Comparison of ENCODE assay signal across 8 mouse cellular contexts in genomic region chr15:78531451-78531720, GRCm38 (mm10). TPM values are rescaled to one million over a fixed set of nuclear protein-coding genes. Genes with fewer than 3 reads are reported as not detected.
A peak's percentile ranks its signal among the peaks of the same experiment; 100 is the strongest.
DNase-seq lines count a peak whose midpoint lies in the region; ATAC-seq lines count a peak whose summit lies in the region.

No protein-coding gene starts in this region.

- peak overlapping the region; percentile 68 for H3K4me2 ChIP-seq in heart, embryonic 13.5 days
- peak overlapping the region; percentile 51 for H3K4me2 ChIP-seq in hindbrain, embryonic 14.5 days (replicated peaks)
- peak overlapping the region; percentile 56 for H3K4me2 ChIP-seq in midbrain, embryonic 13.5 days (replicated peaks)

- 66% methylated on average over 4 of the region's 4 CpGs for WGBS in heart, embryonic 13.5 days
- 76% methylated on average over 4 of the region's 4 CpGs for WGBS in embryonic facial prominence, embryonic 10.5 days
- WGBS in hindbrain, embryonic 14.5 days, result 75% methylated on average over 4 of the region's 4 CpGs
- WGBS in midbrain, embryonic 13.5 days, result 72% methylated on average over 4 of the region's 4 CpGs

- H3K9ac ChIP-seq in heart, embryonic 13.5 days, result peak overlapping the region; percentile 85
- peak overlapping the region; percentile 64 for H3K9ac ChIP-seq in hindbrain, embryonic 14.5 days
- H3K9ac ChIP-seq in midbrain, embryonic 13.5 days (replicated peaks), result peak overlapping the region; percentile 67

- H3K27ac ChIP-seq in heart, embryonic 13.5 days (replicated peaks), result peak overlapping the region; percentile 88
- peak overlapping the region; percentile 87 for H3K27ac ChIP-seq in embryonic facial prominence, embryonic 10.5 days (replicated peaks)
- peak overlapping the region; percentile 78 for H3K27ac ChIP-seq in hindbrain, embryonic 14.5 days
- peak overlapping the region; percentile 70; the same call in 1 of the 2 replicates for H3K27ac ChIP-seq in midbrain, embryonic 13.5 days

- H3K4me3 ChIP-seq in heart, embryonic 13.5 days, result peak overlapping the region; percentile 46
- H3K4me3 ChIP-seq in embryonic facial prominence, embryonic 10.5 days, result peak overlapping the region; percentile 58; the same call in 1 of the 2 replicates
- H3K4me3 ChIP-seq in hindbrain, embryonic 14.5 days (replicated peaks; ENCODE audit: low read length), result no peak overlapping the region
- no peak overlapping the region for H3K4me3 ChIP-seq in midbrain, embryonic 13.5 days (replicated peaks)

- H3K4me1 ChIP-seq in heart, embryonic 13.5 days, result peaks cover 48% of the 10 kb centered on the region
- peaks cover 46% of the 10 kb centered on the region for H3K4me1 ChIP-seq in embryonic facial prominence, embryonic 10.5 days
- peaks cover 26% of the 10 kb centered on the region for H3K4me1 ChIP-seq in hindbrain, embryonic 14.5 days (replicated peaks; ENCODE audit: control insufficient read depth, insufficient read depth, low read length)
- H3K4me1 ChIP-seq in midbrain, embryonic 13.5 days (replicated peaks), result peaks cover 36% of the 10 kb centered on the region

- H3K9me3 ChIP-seq in heart, embryonic 13.5 days, result no peaks in the 10 kb centered on the region
- no peaks in the 10 kb centered on the region for H3K9me3 ChIP-seq in embryonic facial prominence, embryonic 10.5 days
- H3K9me3 ChIP-seq in hindbrain, embryonic 14.5 days (ENCODE audit: control insufficient read depth, low read length), result no peaks in the 10 kb centered on the region
- H3K9me3 ChIP-seq in midbrain, embryonic 13.5 days, result no peaks in the 10 kb centered on the region

- no peaks in the 10 kb centered on the region for H3K27me3 ChIP-seq in heart, embryonic 13.5 days (replicated peaks)
- H3K27me3 ChIP-seq in embryonic facial prominence, embryonic 10.5 days (replicated peaks; ENCODE audit: low read depth, poor library complexity, severe bottlenecking), result peaks cover 31% of the 10 kb centered on the region
- no peaks in the 10 kb centered on the region for H3K27me3 ChIP-seq in hindbrain, embryonic 14.5 days (ENCODE audit: control insufficient read depth, insufficient read depth, low read length)
- H3K27me3 ChIP-seq in midbrain, embryonic 13.5 days, result peaks cover 8% of the 10 kb centered on the region; the same call in 1 of the 2 replicates

- DNase-seq in heart, postnatal 4 days, result no peak
- no peak for DNase-seq in embryonic facial prominence, embryonic 10.5 days (ENCODE audit: low spot score)
- DNase-seq in hindbrain, embryonic 14.5 days (ENCODE audit: low spot score), result no peak
- no peak for DNase-seq in frontal cortex, postnatal 36 days (ENCODE audit: low spot score in 2 of 2)
- no peak for DNase-seq in spleen, postnatal 4 days (ENCODE audit: low spot score in 2 of 2)
- DNase-seq in cerebellum, adult 11-12 months, result no peak

- ATAC-seq in heart, embryonic 13.5 days (ENCODE audit: extremely low read depth, insufficient number of reproducible peaks, low FRiP score, low TSS enrichment), result no peak
- 0 out of 2 replicates have a peak, but pooled peaks have one; percentile 4 for ATAC-seq in hindbrain, embryonic 14.5 days (ENCODE audit: low FRiP score)
- no peak for ATAC-seq in midbrain, embryonic 13.5 days

- H3K36me3 ChIP-seq in heart, embryonic 13.5 days, result peaks cover under 1% of the 10 kb centered on the region; the same call in 1 of the 2 replicates
- no peaks in the 10 kb centered on the region for H3K36me3 ChIP-seq in embryonic facial prominence, embryonic 10.5 days (replicated peaks)
- H3K36me3 ChIP-seq in hindbrain, embryonic 14.5 days (replicated peaks; ENCODE audit: control insufficient read depth, insufficient read depth), result no peaks in the 10 kb centered on the region
- no peaks in the 10 kb centered on the region for H3K36me3 ChIP-seq in midbrain, embryonic 13.5 days

RNA-seq across cellular contexts. Expression of gene C1qtnf6, which starts 0.2 kb away (rescaled TPM):
- polyA plus RNA-seq in heart, embryonic 13.5 days (2015; fragmentation: Nextera tagmentation; extraction: Ambion mirVana), result 28.7 and 31.8 TPM in 2 replicates
- 10 to 100 TPM; 63.6 to 64.5 TPM for total RNA-seq in heart, postnatal 4 days (2021)
- 9.6 and 10.4 TPM in 2 replicates for polyA plus RNA-seq in embryonic facial prominence, embryonic 10.5 days (2016; fragmentation: Nextera tagmentation; extraction: Ambion mirVana)
- 9.5 and 11.0 TPM in 2 replicates for polyA plus RNA-seq in hindbrain, embryonic 14.5 days (2014; fragmentation: Nextera tagmentation; extraction: Ambion mirVana)
- polyA plus RNA-seq in midbrain, embryonic 13.5 days (2015; fragmentation: Nextera tagmentation; extraction: Ambion mirVana), result 4.8 and 5.6 TPM in 2 replicates

RNA-seq across cellular contexts. Expression of gene Sstr3, which starts 13.1 kb away (rescaled TPM):
- polyA plus RNA-seq in heart, embryonic 13.5 days (2015; fragmentation: Nextera tagmentation; extraction: Ambion mirVana), result 0.09 TPM in 1 of 2 replicates, not detected in the other
- under 1 TPM; 0.07 TPM for total RNA-seq in heart, postnatal 4 days (2021)
- polyA plus RNA-seq in embryonic facial prominence, embryonic 10.5 days (2016; fragmentation: Nextera tagmentation; extraction: Ambion mirVana), result not detected in 2 replicates
- 0.34 and 0.64 TPM in 2 replicates for polyA plus RNA-seq in hindbrain, embryonic 14.5 days (2014; fragmentation: Nextera tagmentation; extraction: Ambion mirVana)
- polyA plus RNA-seq in midbrain, embryonic 13.5 days (2015; fragmentation: Nextera tagmentation; extraction: Ambion mirVana), result 0.15 and 0.26 TPM in 2 replicates

RNA-seq across cellular contexts. Expression of gene Il2rb, which starts 36.3 kb away (rescaled TPM):
- 0.04 TPM in 1 of 2 replicates, not detected in the other for polyA plus RNA-seq in heart, embryonic 13.5 days (2015; fragmentation: Nextera tagmentation; extraction: Ambion mirVana)
- total RNA-seq in heart, postnatal 4 days (2021), result under 1 TPM; 0.27 to 0.41 TPM
- 0.09 TPM in 1 of 2 replicates, not detected in the other for polyA plus RNA-seq in embryonic facial prominence, embryonic 10.5 days (2016; fragmentation: Nextera tagmentation; extraction: Ambion mirVana)
- 0.14 and 0.20 TPM in 2 replicates for polyA plus RNA-seq in hindbrain, embryonic 14.5 days (2014; fragmentation: Nextera tagmentation; extraction: Ambion mirVana)
- not detected in 2 replicates for polyA plus RNA-seq in midbrain, embryonic 13.5 days (2015; fragmentation: Nextera tagmentation; extraction: Ambion mirVana)

RNA-seq across cellular contexts. Expression of gene Rac2, which starts 41.2 kb away (rescaled TPM):
- 7.6 and 8.9 TPM in 2 replicates for polyA plus RNA-seq in heart, embryonic 13.5 days (2015; fragmentation: Nextera tagmentation; extraction: Ambion mirVana)
- 1 to 10 TPM; 2.1 to 2.6 TPM for total RNA-seq in heart, postnatal 4 days (2021)
- polyA plus RNA-seq in embryonic facial prominence, embryonic 10.5 days (2016; fragmentation: Nextera tagmentation; extraction: Ambion mirVana), result 5.0 and 7.7 TPM in 2 replicates
- 6.3 and 8.1 TPM in 2 replicates for polyA plus RNA-seq in hindbrain, embryonic 14.5 days (2014; fragmentation: Nextera tagmentation; extraction: Ambion mirVana)
- 3.2 and 5.6 TPM in 2 replicates for polyA plus RNA-seq in midbrain, embryonic 13.5 days (2015; fragmentation: Nextera tagmentation; extraction: Ambion mirVana)

Comparison
In these comparisons a context has a peak if more than half of its experiments do, and no peak if none do; other contexts are left out.
1. H3K4me3 ChIP-seq: peak in heart, embryonic 13.5 days (single experiment) and embryonic facial prominence, embryonic 10.5 days (single experiment); none in hindbrain, embryonic 14.5 days (single experiment) and midbrain, embryonic 13.5 days (single experiment).
2. Peak in every context shown above with its lines, with median percentiles within 50 percentile points of each other: H3K27ac ChIP-seq, H3K4me2 ChIP-seq and H3K9ac ChIP-seq.